Mouse (Mus musculus): ENCODE measurements at regions not wholly inside any gene's neighbourhood (a gene's known extent, or its start where the extent isn't known, plus 50 kb on each side); places are given as distances from the start of the nearest gene placed in this dataset.

DNA sequence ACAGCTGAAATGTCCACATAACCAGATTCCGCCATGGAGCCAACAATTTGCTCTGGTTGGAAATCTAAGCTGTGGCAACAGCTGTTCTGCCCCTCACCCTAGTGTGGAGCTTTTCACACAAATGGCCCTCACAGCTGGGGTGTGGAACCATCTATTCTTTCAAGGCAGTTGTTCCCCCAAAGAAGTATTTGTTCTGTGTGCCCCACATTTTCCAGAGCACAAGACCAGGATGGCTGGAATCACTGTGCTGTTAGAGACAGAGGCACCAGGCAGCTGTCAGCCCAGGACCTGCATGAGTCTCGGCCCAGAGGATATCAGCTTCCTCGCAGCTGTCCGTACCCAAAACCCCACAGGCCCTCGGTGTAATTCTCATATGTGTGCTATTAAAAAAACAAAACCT, 294.4 kb downstream of the Qk start:
- TF ChIP-seq CTCF (IDR thresholded peaks at IDR 0.05; ENCODE audit: insufficient read depth, low read length) (no peak), POLR2A (IDR thresholded peaks at IDR 0.05; ENCODE audit: borderline replicate concordance, extremely low read depth, low read depth, low read length) (no peak)

Measured in lung, adult 2 months (tissue).